Mouse (Mus musculus) ovary, postnatal 14 days (tissue): Measurements from ENCODE around the gene Asb5.
"Not testable (repeated sequence)": the region's sequence is repeated elsewhere in the genome, so short reads cannot be mapped to it uniquely, and the experiment has no call there.

ENCODE experiments used
- DNase-seq: peaks from one replicate; pipeline ENCODE4 v3.0.0; 2022; ENCODE audit warnings: low spot score

The Asb5 gene

DNA sequence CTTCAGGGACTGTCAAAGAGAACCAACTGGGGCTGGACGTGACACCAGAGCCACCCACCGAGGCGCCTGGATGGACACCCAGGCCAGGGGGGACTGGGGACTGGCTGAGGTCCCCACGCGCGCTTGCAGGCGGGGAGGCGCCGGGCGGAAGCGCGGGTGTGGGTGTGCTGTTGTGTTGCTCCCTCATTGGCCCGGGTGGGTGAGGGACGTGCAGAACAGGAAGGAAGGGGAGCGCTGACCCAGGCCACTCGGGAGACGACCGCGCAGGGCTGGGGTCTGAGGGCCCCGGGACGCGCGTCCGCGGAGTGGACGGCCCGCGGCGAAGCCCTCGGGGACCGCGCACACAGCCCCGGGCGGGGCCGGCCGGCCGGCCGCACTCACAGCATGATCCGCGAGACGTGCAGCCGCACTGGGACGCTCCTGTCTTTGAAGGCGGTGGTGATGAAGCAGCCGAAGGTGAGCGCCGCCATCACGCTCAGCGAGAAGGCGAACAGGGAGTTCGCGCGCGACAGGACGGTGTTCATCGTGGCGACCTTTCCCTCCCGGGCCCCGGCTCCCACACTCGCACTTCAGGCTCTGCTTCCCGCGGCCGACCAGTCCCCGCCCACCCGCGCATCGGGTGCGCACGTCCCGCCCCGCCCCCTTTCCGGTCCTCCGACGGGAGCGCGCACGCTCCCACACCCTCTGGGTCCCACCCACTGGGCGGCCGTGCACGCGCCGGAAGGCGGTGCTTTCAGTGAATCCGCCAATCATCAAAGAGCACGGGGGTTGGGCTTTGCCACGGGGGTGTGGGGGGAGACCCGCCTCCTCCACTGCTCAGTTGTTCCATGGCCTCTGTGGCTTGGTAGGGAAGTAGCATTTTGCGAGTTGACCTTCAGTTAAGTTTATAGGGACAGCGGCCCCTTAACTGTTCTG is at the start of gene Asb5, which contains the start of gene Spcs3:
Gene Asb5 (plus strand): TSS at position 199 of the 915 bp plus-strand sequence.
Gene Spcs3 (minus strand): TSS at position 617 of the 915 bp plus-strand sequence.
- peak; percentile 91 for DNase-seq

DNA sequence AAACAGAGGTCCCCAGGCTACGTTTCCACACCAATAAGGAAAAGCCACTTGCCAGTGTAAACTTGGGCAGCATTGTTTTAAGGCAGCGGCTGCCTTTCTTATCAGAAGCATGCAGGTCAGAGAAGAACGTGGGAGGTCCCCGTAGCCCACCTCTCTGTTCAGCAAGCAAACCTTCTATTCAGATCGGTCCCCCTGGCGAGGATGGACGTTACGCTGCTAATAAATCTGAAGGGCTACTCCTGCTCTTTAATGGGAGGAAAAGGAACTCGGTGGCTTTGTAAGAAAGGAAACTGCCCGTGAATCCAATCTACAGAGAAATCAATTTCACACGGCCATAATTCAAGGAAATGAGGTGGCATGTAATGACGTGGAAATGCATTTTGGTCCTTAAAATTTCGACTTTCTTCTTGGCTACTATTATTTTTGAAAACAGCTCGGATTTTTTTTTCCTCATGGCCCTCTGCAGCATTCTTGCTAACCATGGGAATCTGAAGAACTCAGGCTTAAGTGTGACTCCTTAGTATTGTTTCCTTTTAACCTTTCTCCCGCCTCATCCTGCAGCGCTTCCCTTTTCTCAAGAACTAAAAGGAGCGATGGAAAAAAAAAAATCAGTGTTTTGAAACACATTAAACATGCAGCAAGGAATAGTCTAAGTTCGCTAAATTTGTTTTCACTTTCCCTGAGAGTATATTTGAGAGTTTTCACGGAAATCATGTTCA is 42.7 kb upstream of the Asb5 start:
- DNase-seq = no peak

DNA sequence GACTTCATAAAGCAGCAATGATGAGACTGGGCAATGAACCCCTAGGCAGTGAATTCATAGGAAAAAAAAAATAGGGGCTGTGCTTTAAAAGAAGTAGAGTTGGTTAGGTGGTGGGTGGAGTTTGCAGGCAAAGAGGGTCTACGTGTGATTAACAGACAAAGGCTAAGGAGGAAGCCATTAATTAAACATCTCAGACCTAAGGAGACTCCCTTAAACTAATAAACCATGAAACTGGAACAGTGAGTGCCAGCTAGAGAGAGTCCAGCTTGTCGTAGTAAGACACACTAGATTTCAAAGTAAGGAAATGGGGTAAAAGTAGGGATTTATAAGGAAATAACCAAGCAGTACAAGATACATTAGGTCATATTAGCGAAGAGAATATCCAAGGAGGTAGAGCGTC is 40.9 kb upstream of the Asb5 start:
- DNase-seq = no peak

DNA sequence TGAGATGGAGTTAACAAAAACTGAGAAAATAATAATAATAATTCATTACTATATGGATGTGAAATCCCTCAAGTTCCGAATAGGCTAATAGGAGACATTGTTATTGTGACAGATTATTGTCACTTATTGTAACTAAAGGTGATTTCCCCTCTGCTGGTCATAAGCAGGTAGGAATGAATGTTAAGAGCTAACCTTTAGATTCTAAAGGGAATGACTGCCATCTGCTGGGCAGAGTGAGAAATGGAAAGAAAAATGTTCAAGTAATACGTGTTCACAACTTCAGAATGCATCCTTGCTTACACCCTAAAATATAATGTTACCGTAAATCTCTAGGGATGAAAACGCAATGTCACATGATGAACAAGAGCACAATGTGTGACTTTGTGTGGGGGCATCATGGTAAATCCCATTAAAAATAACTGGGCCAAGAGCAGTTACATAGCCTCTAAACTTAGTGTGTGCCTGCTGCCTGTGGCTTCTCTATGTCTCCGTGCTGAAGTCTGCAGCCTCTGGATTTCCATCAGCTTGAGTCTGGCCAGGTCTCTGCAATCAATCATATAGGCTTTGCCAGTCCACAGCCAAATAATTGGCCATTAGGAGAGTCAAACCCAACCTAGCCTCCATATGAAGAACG is 38.2 kb upstream of the Asb5 start:
- DNase-seq = peak; percentile 27

DNA sequence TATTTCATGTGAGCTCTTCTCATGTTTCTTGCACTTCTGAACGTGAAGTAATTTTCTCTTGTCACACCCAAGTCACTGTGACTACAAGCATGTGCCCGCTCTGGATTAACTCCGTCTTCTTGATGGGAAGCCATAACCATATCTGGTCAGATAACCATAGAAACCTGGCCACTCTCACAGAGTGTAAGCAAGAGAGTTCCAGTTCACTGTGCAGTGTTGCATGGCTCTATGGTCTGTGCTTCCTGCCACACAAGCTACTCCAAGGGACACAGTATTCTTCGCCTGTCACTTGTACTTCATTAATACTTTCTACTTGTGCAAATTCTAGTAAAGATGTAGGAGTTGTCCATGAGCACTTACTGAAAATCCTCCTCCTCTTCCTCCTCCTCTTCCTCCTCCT is 37.4 kb upstream of the Asb5 start:
- no peak for DNase-seq

DNA sequence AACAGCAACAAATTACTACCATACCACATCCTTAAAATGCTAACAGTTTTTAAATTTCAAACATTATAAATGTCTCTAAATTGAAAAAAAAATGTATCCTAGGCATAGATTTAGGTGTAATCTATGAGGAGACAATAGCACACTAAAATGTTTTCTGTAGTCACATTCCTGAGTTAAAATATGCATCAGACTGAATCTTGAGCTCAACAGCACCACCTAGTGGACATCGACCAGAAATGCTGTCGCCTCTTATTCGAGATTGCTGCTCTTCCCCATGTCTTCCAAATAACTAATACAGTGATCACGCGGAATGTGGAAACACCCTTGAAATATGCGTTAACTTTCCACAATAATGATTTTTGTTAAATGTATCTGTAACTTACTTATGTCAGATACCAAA is 36.3 kb upstream of the Asb5 start:
- peak; percentile 55 for DNase-seq

DNA sequence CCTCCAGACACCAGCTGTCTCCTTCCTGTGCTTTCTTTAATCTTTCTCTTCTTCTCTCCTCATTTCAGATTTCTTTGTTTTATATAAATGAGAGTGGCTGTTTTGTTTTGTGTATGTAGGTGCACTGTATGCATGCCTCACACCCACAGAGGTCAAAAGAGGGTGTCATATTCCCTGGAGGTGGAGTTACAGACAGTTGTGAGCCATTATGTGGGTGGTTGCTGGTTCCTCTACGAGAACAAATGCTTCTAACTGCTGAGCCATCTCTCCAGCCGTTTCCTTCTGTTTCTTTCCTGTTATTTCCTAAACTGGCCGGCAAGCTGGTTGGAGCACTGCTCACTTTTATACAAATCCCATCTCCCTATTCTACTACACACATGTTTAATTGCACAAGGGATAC is 35.5 kb upstream of the Asb5 start:
- DNase-seq = no peak

DNA sequence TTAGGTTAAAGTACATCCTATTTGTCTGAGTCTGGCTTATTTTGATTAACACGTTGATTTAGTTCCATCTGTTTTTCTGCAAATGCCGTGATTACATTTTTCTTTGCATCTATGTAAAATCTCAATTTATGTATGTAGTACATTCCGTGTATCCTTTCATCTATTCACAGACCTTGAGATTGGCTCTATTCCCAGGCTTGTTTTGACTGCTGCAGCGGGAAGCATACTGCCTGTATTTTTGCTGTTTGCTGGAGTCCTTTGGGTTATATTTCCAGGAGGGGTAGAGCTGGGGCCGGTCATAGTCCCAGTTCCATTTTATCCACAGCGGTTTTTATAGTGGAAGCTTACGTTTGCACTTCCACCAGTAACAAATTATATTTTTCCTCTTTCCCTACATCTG is 26.3 kb upstream of the Asb5 start:
- no peak for DNase-seq

DNA sequence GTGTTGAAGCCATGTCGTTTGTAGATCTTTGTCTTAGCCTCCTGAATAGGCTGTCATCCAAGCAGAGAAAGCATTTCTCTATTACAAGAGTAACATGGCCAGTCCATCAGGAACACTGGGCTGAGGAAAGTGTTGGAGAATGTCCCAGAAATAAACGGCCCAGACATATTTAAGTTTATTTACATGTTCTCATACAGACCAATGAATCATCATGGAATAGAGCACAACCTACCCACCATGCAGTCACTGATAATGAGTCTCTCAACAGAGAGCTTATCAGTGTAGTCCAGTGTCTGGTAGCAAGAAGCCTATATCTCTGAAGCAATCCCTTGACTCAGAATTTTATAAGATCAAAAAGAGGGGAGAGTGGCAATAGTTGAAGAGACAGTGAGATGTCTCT is 24.3 kb upstream of the Asb5 start:
- no peak for DNase-seq

DNA sequence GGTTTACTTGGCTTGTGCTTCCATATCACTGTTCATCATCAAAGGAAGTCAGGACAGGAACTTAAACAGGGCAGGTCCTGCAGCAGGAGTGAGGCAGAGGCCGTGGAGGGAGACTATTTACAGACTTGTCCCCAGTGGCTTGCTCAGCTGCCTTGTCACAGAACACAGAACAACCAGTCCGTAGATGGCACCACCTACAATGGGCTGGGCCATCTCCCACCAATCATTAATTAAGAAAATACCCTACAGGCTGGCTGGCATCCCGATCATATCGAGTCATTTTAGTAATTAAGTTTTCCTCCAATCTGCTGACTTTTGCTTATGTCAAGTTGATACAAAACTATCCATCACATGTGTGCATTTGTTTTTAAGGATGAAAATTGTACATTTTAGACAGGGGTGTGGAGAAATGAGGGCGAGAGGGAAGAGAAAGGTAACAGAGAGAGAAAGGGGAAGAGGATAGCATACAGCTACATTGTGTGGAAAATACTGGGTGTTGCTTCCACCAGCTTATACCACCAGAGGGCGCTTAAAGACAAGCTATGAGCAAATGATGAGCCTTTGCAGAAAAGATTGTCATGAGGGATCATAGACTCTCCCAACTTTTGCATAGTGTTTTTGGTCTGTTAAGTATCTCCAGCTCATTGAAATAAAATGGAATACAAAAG is 21.8 kb upstream of the Asb5 start:
- peak; percentile 72 for DNase-seq

DNA sequence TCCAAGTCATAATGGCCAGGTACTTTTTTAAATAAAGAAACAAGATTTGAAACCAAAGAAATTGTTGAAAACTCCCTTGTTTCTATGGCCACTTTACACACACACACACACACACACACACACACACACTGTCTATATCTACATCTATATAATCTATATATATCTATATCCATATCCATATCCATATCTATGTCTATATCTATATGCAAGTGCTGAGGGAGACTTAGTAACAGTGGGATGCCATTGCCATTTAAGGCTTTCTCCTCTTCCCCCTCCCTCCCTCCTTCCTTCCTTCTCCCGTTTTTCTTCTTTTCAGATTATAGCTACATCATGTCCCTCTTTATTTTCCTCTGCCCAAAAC is 21.3 kb upstream of the Asb5 start:
- no peak for DNase-seq

DNA sequence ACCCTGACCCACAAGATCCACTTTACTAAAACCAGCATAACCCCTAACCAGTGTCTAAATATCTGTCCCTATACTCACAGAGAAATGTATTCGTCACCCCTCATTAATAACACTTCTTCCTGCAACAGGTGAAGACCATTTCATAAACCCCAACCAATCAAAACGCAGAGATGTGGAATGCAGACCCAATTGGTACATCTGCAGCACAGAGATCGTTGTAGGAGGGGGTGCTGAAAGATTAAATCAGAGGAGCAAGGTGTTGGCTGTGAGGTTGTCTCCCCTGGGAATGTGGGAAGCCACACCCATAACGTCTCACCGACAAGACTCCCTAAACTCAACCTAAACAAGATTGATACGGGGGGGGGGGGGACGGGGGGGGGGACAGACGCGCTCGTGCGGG is 20.6 kb upstream of the Asb5 start:
- no peak for DNase-seq

DNA sequence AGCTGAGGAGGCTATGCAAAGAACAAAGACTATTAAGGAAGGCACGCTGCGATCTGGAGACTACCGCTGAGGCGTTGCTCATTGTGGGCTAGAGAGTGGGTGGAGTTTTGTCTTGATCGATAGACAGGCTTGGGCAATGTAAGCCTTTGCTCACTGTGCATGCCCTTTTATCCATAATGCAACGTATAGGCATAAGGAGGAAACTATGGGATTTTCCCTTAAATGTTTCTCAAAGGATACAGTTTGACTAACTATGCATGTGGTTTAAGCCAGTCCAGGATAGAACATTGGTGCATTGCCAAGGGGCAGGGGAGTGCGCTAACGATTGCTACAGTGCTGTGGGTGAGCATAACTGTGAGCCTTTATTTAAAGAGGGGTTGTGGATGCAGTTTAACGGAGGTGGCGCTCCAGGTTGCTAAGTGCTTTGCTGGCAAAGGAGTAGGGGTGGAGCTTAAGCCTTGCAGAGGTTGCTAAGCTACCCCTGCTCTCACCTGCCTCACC is 20.1 kb upstream of the Asb5 start:
- no peak for DNase-seq

DNA sequence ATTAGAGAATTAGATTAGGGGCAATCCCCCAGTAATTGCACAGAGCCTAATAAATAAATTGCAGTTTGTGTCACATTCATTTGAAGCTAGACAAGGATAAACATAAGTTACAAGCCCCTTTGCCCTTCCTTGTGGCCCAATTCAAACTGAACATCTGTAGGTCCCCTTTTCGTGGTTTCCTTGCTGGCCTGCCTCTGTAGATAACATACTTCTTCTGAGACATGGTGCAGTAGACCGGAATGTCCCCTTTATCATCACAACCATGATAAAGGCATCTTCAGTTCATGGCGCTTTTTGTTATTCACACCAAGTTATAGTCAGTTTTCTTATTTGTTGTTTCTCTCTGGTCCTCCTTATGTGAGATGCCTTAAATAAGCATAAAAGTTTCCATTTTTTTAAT is 17.6 kb upstream of the Asb5 start:
- no peak for DNase-seq

DNA sequence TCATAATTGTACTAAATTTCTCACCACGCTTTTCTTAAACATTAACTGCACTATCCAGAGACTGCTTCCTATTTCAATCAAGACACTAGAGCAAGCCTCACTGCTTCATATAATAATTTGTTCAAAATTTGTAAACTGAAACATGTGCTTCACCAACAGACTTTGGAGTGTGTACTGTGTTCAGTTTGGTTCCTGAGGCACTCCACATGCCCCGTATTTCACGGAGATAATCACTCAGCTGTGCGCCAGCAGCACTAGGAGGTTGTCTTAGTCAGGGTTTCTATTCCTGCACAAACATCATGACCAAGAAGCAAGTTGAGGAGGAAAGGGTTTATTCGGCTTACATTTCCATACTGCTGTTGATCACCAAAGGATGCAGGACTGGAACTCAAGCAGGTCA is 17.2 kb upstream of the Asb5 start:
- DNase-seq = not testable (repeated sequence)

DNA sequence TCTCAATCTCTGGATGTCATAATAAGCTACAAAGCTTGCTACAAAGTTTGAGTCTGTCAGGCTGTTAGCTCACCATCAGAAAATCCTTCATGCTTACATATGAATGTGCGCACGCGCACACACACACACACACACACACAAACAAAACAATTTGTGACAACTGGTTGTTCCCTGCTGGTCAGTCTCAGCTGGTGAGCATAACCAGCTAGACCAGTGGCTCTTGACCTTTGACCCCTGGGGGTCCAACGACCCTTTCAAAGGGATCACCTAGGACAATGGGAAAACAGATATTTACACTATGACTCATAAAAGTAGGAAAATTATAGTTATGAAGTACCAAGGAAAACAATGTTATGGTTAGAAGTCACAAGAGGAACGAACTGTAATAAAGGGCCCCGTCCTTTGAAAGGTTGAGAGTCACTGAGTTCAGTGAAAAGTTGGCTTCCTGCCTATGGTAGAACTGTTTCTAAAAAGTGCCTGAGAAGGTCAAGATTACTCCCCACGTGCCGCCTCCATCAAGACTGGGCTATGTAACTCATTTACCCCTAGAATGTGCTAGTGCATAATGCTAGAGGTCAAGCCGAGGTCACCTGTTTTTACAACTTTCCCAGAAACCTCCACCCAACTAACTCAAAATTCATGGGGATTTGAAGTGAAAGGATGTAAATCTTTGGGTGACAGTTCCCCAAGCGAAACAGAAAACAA is 10.5 kb upstream of the Asb5 start:
- DNase-seq = no peak

DNA sequence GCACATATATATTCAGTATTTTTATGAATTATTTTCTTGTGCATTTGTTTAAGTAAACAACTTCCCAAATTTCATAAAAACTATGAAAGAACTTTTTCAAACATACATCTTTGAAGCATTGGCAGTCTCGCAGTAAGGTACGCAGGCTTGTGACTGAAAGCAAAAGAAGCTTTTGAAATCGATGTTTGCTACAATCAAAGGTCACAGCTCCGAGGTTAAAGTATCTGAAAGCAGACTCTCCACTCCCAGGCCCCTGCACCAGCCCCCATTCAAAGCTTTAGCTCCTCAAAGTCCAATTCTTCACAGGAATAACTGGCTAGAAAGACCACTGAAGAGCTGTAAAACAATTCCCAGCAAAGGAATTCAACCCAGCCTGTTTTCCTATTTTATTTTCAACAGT is 8.9 kb upstream of the Asb5 start:
- DNase-seq = no peak

DNA sequence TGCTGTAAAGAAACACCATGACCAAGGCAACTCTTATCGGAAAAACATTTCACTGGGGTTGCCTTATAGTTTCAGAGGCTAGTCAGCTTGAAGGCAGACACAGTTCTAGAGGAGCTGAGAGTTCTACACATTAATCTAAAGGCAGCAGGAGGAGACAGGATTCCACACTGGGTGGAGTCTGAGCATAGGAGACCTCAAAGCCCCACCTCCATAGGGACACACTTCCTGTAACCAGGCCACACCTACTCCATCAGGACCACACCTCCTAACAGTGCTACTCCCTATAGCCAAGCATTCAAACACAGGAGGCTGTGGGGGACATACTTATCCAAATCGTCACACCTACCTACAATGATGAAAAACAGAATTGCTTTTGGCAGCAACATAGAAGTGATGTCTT is 3.8 kb upstream of the Asb5 start:
- DNase-seq = no peak

DNA sequence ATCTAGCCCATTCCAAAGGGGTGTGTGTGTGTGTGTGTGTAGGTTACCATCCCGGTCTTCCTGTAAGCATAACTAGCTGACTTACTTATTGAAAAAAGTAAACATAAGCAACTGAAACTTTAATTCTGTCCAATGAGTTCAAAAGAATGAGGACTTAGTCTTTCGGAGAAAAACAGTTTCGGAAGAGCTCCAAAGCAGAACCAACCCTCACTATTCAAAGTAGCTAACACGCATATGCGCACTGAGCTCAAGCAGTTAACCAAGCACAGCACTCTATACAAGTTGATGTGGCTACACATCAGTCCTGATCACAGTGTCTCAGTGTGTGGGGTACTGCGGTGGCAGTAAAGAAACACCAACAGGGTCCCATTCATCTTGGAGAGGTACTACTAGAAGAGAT is 2.7 kb upstream of the Asb5 start:
- DNase-seq = no peak

DNA sequence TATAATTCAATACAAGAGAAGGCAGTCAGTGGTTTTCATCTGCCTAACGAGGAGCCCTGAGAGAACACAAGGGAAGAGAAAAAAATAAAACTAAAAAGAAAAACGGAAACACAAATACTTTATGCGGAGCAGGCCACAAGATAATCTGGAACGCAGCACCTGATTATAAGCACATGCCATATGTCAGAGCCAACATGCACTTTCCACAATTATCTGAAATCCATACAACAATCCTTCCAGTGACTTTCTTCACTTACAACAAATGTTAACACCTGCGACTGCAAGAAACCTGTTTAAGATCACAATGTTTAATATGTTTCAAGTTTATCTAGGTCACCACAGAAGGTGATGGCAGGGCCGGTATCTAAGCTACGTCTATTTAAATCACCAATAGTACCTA is 809 bp upstream of the Asb5 start:
- no peak for DNase-seq

DNA sequence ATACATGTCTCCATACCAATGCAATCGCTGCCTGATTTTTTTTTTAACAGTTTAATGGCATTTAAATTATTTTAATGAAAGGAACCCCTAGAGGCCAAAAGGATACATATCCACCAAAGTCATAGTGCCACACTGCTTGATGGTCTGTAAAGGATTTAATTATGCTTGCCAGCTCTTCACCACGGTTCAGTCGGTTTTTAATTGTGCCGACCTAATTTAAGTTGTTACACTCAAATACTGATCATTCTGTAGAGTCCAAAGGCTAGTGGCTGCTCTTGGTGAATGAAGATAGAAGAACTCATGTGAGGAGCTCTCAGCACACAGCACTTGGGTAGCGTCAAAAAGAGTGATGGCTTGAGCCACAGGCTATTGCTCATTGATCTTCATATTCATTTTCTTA is 5.8 kb downstream of the Asb5 start:
- no peak for DNase-seq

DNA sequence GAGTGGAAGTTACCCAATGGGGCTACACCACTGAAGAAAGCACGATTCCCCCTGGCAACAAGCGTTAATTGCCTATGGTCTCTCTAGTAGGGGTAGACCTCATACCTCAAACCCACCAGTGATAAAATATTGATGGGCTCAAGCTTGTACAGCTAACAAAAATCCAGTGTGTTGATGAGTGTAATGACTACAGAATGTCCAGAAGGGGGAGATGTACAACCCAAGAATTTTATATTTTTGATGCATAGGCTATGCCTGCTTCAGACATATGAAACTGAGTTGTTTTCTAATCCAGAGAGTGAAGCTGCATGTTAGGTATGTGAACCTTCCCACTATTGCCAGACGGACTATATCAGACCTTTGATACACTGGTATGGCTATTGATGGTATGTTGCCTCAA is 7.9 kb downstream of the Asb5 start:
- DNase-seq = no peak
